Mouse (Mus musculus): ENCODE data around the gene Slc12a9. TPM values are rescaled to one million over a fixed set of nuclear protein-coding genes. Genes with fewer than 3 reads are reported as not detected.

Gene Slc12a9
- total RNA-seq, 2 experiments from 2014 or later, result 3.8 to 5.4 TPM

GRCm38 (mm10) chr5:137317361-137317760 is 16.0 kb downstream of the Slc12a9 start:
- no peak for DNase-seq
- intact Hi-C loops (cut with DNase I), result no loop called here

GRCm38 (mm10) chr5:137315084-137315903 is 18.1 kb downstream of the Slc12a9 start:
- peak; percentile 44 to 45 for DNase-seq

GRCm38 (mm10) chr5:137314193-137315083 is 19.0 kb downstream of the Slc12a9 start, which contains the start of gene Trip6:
Gene Trip6 (minus strand): TSS chr5:137314404.
- peak; percentile 85 to 91 for DNase-seq
- intact Hi-C loops (cut with DNase I), result loop anchor here (2.0 kb wide), 1 partner anchor 24 kb away; no protein-coding TSS in a partner anchor

More at GRCm38 (mm10) chr5:137315084-137315903, 18.1 kb downstream of the Slc12a9 start:
- intact Hi-C loops (cut with DNase I), result loop anchor here (2.0 kb wide), 1 partner anchor 24 kb away; no protein-coding TSS in a partner anchor

GRCm38 (mm10) chr5:137313466-137314192 is 19.8 kb downstream of the Slc12a9 start:
- intact Hi-C loops (cut with DNase I), result loop anchor here (2.0 kb wide), 1 partner anchor 23 kb away; no protein-coding TSS in a partner anchor
- no peak for DNase-seq

- no peak for DNase-seq
- intact Hi-C loops (cut with DNase I), result no loop called here
Measured at GRCm38 (mm10) chr5:137308356-137308755, 25.0 kb downstream of the Slc12a9 start.

- intact Hi-C loops (cut with DNase I), result no loop called here
- DNase-seq, result peak; percentile 89 to 91
Measured at GRCm38 (mm10) chr5:137307071-137307912, 26.1 kb downstream of the Slc12a9 start, which contains the start of gene Srrt. Gene Srrt (minus strand): TSS chr5:137307674.

- intact Hi-C loops (cut with DNase I), result no loop called here
- DNase-seq, result no peak
Measured at GRCm38 (mm10) chr5:137306439-137307005, 26.9 kb downstream of the Slc12a9 start.

- intact Hi-C loops (cut with DNase I), result no loop called here
- no peak for DNase-seq
Measured at GRCm38 (mm10) chr5:137305822-137306221, 27.6 kb downstream of the Slc12a9 start.

- no peak for DNase-seq
- intact Hi-C loops (cut with DNase I), result no loop called here
Measured at GRCm38 (mm10) chr5:137304816-137305215, 28.6 kb downstream of the Slc12a9 start.

- DNase-seq, result no peak
- intact Hi-C loops (cut with DNase I), result no loop called here
Measured at GRCm38 (mm10) chr5:137304165-137304564, 29.2 kb downstream of the Slc12a9 start.

- no peak for DNase-seq
- intact Hi-C loops (cut with DNase I), result no loop called here
Measured at GRCm38 (mm10) chr5:137303609-137304008, 29.8 kb downstream of the Slc12a9 start.

GRCm38 (mm10) chr5:137301253-137301652 is 32.1 kb downstream of the Slc12a9 start:
- intact Hi-C loops (cut with DNase I), result no loop called here
- peak in 1 of 2 experiments; percentile 23 for DNase-seq

- DNase-seq, result no peak
- intact Hi-C loops (cut with DNase I), result no loop called here
Measured at GRCm38 (mm10) chr5:137299240-137299639, 34.2 kb downstream of the Slc12a9 start.

GRCm38 (mm10) chr5:137297126-137297525 is 36.3 kb downstream of the Slc12a9 start:
- intact Hi-C loops (cut with DNase I), result no loop called here
- DNase-seq, result no peak

GRCm38 (mm10) chr5:137295712-137296111 is 37.7 kb downstream of the Slc12a9 start:
- DNase-seq, result no peak
- intact Hi-C loops (cut with DNase I), result no loop called here

- no peak for DNase-seq
- intact Hi-C loops (cut with DNase I), result no loop called here
Measured at GRCm38 (mm10) chr5:137295296-137295695, 38.1 kb downstream of the Slc12a9 start.

GRCm38 (mm10) chr5:137294744-137295093 is 38.7 kb downstream of the Slc12a9 start:
- peak in 1 of 2 experiments; percentile 27 for DNase-seq
- intact Hi-C loops (cut with DNase I), result loop anchor here (5.0 kb wide), 1 partner anchor 208 kb away; the partner anchor contains the start of gene Pop7

GRCm38 (mm10) chr5:137293839-137294743 is 39.3 kb downstream of the Slc12a9 start, which contains the start of gene Ufsp1:
Gene Ufsp1 (plus strand): TSS chr5:137294629.
- DNase-seq, result peak; percentile 95 to 98
- intact Hi-C loops (cut with DNase I), result loop anchor here (2.0 to 5.0 kb wide), 2 partner anchors 85 to 208 kb away; partner anchors contain the start of gene Pop7
